Mouse (Mus musculus): ENCODE measurements around the gene Ctnnb1. TPM values are rescaled to one million over a fixed set of nuclear protein-coding genes. Genes with fewer than 3 reads are reported as not detected.

The Ctnnb1 gene
- total RNA-seq, 2 experiments from 2014 or later, result 487 to 491 TPM

- no peak for DNase-seq (ENCODE audit: low spot score in 2 of 2)
- intact Hi-C loops (cut with DNase I), result no loop called here
Measured at GRCm38 (mm10) chr9:120951947-120952346, 22.9 kb downstream of the Ctnnb1 start.

- no peak for DNase-seq (ENCODE audit: low spot score in 2 of 2)
- intact Hi-C loops (cut with DNase I), result no loop called here
Measured at GRCm38 (mm10) chr9:120958051-120958450, 29.0 kb downstream of the Ctnnb1 start.

GRCm38 (mm10) chr9:120958560-120958959, 29.5 kb downstream of the Ctnnb1 start:
- intact Hi-C loops (cut with DNase I), result no loop called here
- DNase-seq (ENCODE audit: low spot score in 2 of 2), result no peak

- intact Hi-C loops (cut with DNase I), result no loop called here
- no peak for DNase-seq (ENCODE audit: low spot score in 2 of 2)
Measured at GRCm38 (mm10) chr9:120959225-120959624, 30.2 kb downstream of the Ctnnb1 start.

GRCm38 (mm10) chr9:120960611-120961010, 31.6 kb downstream of the Ctnnb1 start:
- no peak for DNase-seq (ENCODE audit: low spot score in 2 of 2)
- intact Hi-C loops (cut with DNase I), result no loop called here

GRCm38 (mm10) chr9:120961466-120961865, 32.5 kb downstream of the Ctnnb1 start:
- intact Hi-C loops (cut with DNase I), result no loop called here
- no peak for DNase-seq (ENCODE audit: low spot score in 2 of 2)

GRCm38 (mm10) chr9:120961969-120962700, 33.1 kb downstream of the Ctnnb1 start:
- DNase-seq (ENCODE audit: low spot score in 2 of 2), result no peak
- intact Hi-C loops (cut with DNase I), result no loop called here

GRCm38 (mm10) chr9:120963104-120963503, 34.1 kb downstream of the Ctnnb1 start:
- DNase-seq (ENCODE audit: low spot score in 2 of 2), result no peak
- intact Hi-C loops (cut with DNase I), result no loop called here

GRCm38 (mm10) chr9:120963720-120964119, 34.7 kb downstream of the Ctnnb1 start:
- no peak for DNase-seq (ENCODE audit: low spot score in 2 of 2)
- intact Hi-C loops (cut with DNase I), result no loop called here

GRCm38 (mm10) chr9:120964224-120964623, 35.2 kb downstream of the Ctnnb1 start:
- intact Hi-C loops (cut with DNase I), result no loop called here

GRCm38 (mm10) chr9:120965007-120965406, 36.0 kb downstream of the Ctnnb1 start:
- intact Hi-C loops (cut with DNase I), result no loop called here
- DNase-seq (ENCODE audit: low spot score in 2 of 2), result no peak

More at GRCm38 (mm10) chr9:120964224-120964623, 35.2 kb downstream of the Ctnnb1 start:
- no peak for DNase-seq (ENCODE audit: low spot score in 2 of 2)

GRCm38 (mm10) chr9:120973026-120973515, 44.1 kb downstream of the Ctnnb1 start:
- intact Hi-C loops (cut with DNase I), result no loop called here

GRCm38 (mm10) chr9:120974209-120974608, 45.2 kb downstream of the Ctnnb1 start:
- intact Hi-C loops (cut with DNase I), result no loop called here
- DNase-seq (ENCODE audit: low spot score in 2 of 2), result no peak

More at GRCm38 (mm10) chr9:120973026-120973515, 44.1 kb downstream of the Ctnnb1 start:
- no peak for DNase-seq (ENCODE audit: low spot score in 2 of 2)

- no peak for DNase-seq (ENCODE audit: low spot score in 2 of 2)
Measured at GRCm38 (mm10) chr9:120976158-120976557, 47.1 kb downstream of the Ctnnb1 start.

GRCm38 (mm10) chr9:120976856-120977255, 47.8 kb downstream of the Ctnnb1 start:
- no peak for DNase-seq (ENCODE audit: low spot score in 2 of 2)
- intact Hi-C loops (cut with DNase I), result no loop called here

More at GRCm38 (mm10) chr9:120976158-120976557, 47.1 kb downstream of the Ctnnb1 start:
- intact Hi-C loops (cut with DNase I), result no loop called here

GRCm38 (mm10) chr9:120981777-120982176, 52.8 kb downstream of the Ctnnb1 start:
- intact Hi-C loops (cut with DNase I), result no loop called here
- no peak for DNase-seq (ENCODE audit: low spot score in 2 of 2)

GRCm38 (mm10) chr9:120983849-120984248, 54.8 kb downstream of the Ctnnb1 start:
- intact Hi-C loops (cut with DNase I), result no loop called here

GRCm38 (mm10) chr9:120984509-120984908, 55.5 kb downstream of the Ctnnb1 start:
- DNase-seq (ENCODE audit: low spot score in 2 of 2), result no peak
- intact Hi-C loops (cut with DNase I), result no loop called here

More at GRCm38 (mm10) chr9:120983849-120984248, 54.8 kb downstream of the Ctnnb1 start:
- no peak for DNase-seq (ENCODE audit: low spot score in 2 of 2)

GRCm38 (mm10) chr9:120985009-120985408, 56.0 kb downstream of the Ctnnb1 start:
- no peak for DNase-seq (ENCODE audit: low spot score in 2 of 2)
- intact Hi-C loops (cut with DNase I), result loop anchor here (5.0 kb wide), 1 partner anchor 672 kb away; no protein-coding TSS in a partner anchor

GRCm38 (mm10) chr9:120985524-120985923, 56.5 kb downstream of the Ctnnb1 start:
- intact Hi-C loops (cut with DNase I), result loop anchor here (5.0 kb wide), 1 partner anchor 672 kb away; no protein-coding TSS in a partner anchor
- DNase-seq (ENCODE audit: low spot score in 2 of 2), result no peak

GRCm38 (mm10) chr9:120986255-120986654, 57.2 kb downstream of the Ctnnb1 start:
- intact Hi-C loops (cut with DNase I), result loop anchor here (5.0 kb wide), 1 partner anchor 671 kb away; no protein-coding TSS in a partner anchor
- DNase-seq (ENCODE audit: low spot score in 2 of 2), result no peak

Data from left cerebral cortex, postnatal 36 days (tissue).